Mouse (Mus musculus) right cerebral cortex, postnatal 10 days (tissue): ENCODE measurements around the gene Vav1.

Experiments
- DNase-seq, 2 experiments: peaks; one replicate each; pipeline ENCODE4 v3.0.0; 2021; ENCODE audit warnings: low spot score in 2 of 2

Vav1 gene

GRCm38 (mm10) chr17:57278943-57279590 lies at the start of gene Vav1:
Gene Vav1, plus strand, starts transcription at chr17:57279100.
- peak in 1 of 2 experiments; percentile 57 for DNase-seq

- DNase-seq, result no peak
Observed at GRCm38 (mm10) chr17:57229851-57230727, 48.8 kb upstream of the Vav1 start.

GRCm38 (mm10) chr17:57230728-57231125 lies 48.2 kb upstream of the Vav1 start:
- DNase-seq, result no peak

- no peak for DNase-seq
Observed at GRCm38 (mm10) chr17:57231321-57231771, 47.6 kb upstream of the Vav1 start.

- DNase-seq, result no peak
Observed at GRCm38 (mm10) chr17:57232200-57232599, 46.7 kb upstream of the Vav1 start.

GRCm38 (mm10) chr17:57233038-57233437 lies 45.9 kb upstream of the Vav1 start:
- no peak for DNase-seq

- DNase-seq, result no peak
Observed at GRCm38 (mm10) chr17:57234254-57234928, 44.5 kb upstream of the Vav1 start.

- DNase-seq, result no peak
Observed at GRCm38 (mm10) chr17:57235803-57236202, 43.1 kb upstream of the Vav1 start.

- no peak for DNase-seq
Observed at GRCm38 (mm10) chr17:57237181-57237580, 41.7 kb upstream of the Vav1 start.

GRCm38 (mm10) chr17:57243650-57244370 lies 35.1 kb upstream of the Vav1 start:
- no peak for DNase-seq

- DNase-seq, result no peak
Observed at GRCm38 (mm10) chr17:57245311-57245929, 33.5 kb upstream of the Vav1 start.

- DNase-seq, result no peak
Observed at GRCm38 (mm10) chr17:57246663-57247392, 32.1 kb upstream of the Vav1 start.

- DNase-seq, result peak; percentile 97 to 99
Observed at GRCm38 (mm10) chr17:57247393-57248200, 31.3 kb upstream of the Vav1 start.

- DNase-seq, result peak; percentile 93 to 94
Observed at GRCm38 (mm10) chr17:57248201-57248699, 30.6 kb upstream of the Vav1 start, which contains the start of gene Gpr108. Gene Gpr108, minus strand, starts transcription at chr17:57248446.

GRCm38 (mm10) chr17:57248771-57249170 lies 30.1 kb upstream of the Vav1 start:
- DNase-seq, result peak in 1 of 2 experiments; percentile 54

- DNase-seq, result peak; percentile 91 to 93
Observed at GRCm38 (mm10) chr17:57249186-57250181, 29.4 kb upstream of the Vav1 start, which contains the start of gene Trip10. Gene Trip10, plus strand, starts transcription at chr17:57249455.

GRCm38 (mm10) chr17:57250461-57251160 lies 28.3 kb upstream of the Vav1 start:
- DNase-seq, result no peak
